Mouse (Mus musculus) limb, embryonic 12.5 days (tissue): Measurements from ENCODE around the gene Txnrd1. TPM values are rescaled to one million over a fixed set of nuclear protein-coding genes. Genes with fewer than 3 reads are reported as not detected.

Source experiments
- ATAC-seq: fragments of 200-750 bp; cut with Nextera tagmentation; 2 replicates; pipeline ENCODE4 v1.8.0; 2017; ENCODE audit warnings: low read depth, moderate TSS enrichment; ENCODE audit not compliant: insufficient number of reproducible peaks, insufficient read depth, low FRiP score, low TSS enrichment
- H3K27ac ChIP-seq: fragments of 300-500 bp; sonication (generic); 2 replicates; pipeline ENCODE4 v1.5.1; 2016; ENCODE audit warnings: mild to moderate bottlenecking, moderate library complexity
- H3K27me3 ChIP-seq: fragments of 300-500 bp; sonication (generic); 2 replicates; pipeline ENCODE4 v1.6.1; 2016; ENCODE audit warnings: mild to moderate bottlenecking, moderate library complexity
- H3K36me3 ChIP-seq: fragments of 300-500 bp; sonication (generic); 2 replicates; pipeline ENCODE4 v1.6.1; 2016; ENCODE audit warnings: mild to moderate bottlenecking, moderate library complexity
- H3K4me1 ChIP-seq: fragments of 300-500 bp; sonication (generic); replicated peaks from 2 replicates; pipeline ENCODE4 v1.6.1; 2016
- H3K4me2 ChIP-seq: fragments of 300-500 bp; sonication (generic); 2 replicates; pipeline ENCODE4 v1.6.1; 2016; ENCODE audit warnings: mild to moderate bottlenecking, moderate library complexity
- H3K4me3 ChIP-seq: fragments of 300-500 bp; sonication (generic); replicated peaks from 2 replicates; pipeline ENCODE4 v1.5.1; 2016; ENCODE audit warnings: mild to moderate bottlenecking
- H3K9ac ChIP-seq: fragments of 300-500 bp; sonication (generic); replicated peaks from 2 replicates; pipeline ENCODE4 v1.6.1; 2016; ENCODE audit warnings: mild to moderate bottlenecking, moderate library complexity
- H3K9me3 ChIP-seq: fragments of 300-500 bp; sonication (generic); 2 replicates; pipeline ENCODE4 v1.6.1; 2016; ENCODE audit warnings: mild to moderate bottlenecking, moderate library complexity
- WGBS: fragments of 180-500 bp; shearing (Covaris S2); methylation state at CpG from one replicate; pipeline ENCODE4 v1.1.7; 2016; 5-methylcytosine and 5-hydroxymethylcytosine counted together
- polyA plus RNA-seq: library from polyadenylated mRNA; unstranded; fragments of >200 nt; fragmentation: Nextera tagmentation; extraction: Ambion mirVana; gene quantifications from 2 replicates; pipeline ENCODE4 v1.2.1, GENCODE M21; 2016

The Txnrd1 gene
- 149 TPM in 2 replicates for polyA plus RNA-seq

DNA sequence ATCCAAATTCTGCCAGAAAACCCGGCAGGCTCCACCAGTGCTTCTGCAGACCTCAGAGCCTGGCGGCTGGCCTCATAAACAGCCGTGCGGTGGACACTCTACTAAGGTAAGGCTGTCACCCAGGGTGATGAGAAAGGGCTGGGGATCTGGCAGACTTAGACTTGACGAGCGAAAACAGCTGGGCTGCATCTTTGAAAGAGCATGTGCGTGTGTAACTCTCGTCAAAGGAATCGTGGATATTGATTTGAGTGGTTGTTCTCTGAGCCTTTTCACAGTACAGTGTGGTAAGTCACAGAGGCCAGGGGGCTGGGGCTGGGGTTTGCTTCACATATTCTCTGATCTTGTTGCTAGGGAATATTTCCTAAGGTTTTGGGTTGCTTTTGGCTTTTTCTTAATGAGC lies at the start of gene Txnrd1:
Gene Txnrd1 (plus strand): TSS at position 26 of the 400 bp plus-strand sequence.
- 0 out of 2 replicates have a peak, but pooled peaks cover 4% of the 10 kb centered on the region for H3K27me3 ChIP-seq
- H3K4me1 ChIP-seq, result peaks cover 10% of the 10 kb centered on the region
- no peak within 1 kb of the TSS for H3K9ac ChIP-seq
- no peaks in the 10 kb centered on the region for H3K9me3 ChIP-seq
- no peaks in the 10 kb centered on the region for H3K36me3 ChIP-seq
- H3K4me3 ChIP-seq, result no peak within 1 kb of the TSS
- 34% methylated on average over 9 of the region's 9 CpGs for WGBS
- no peak within 1 kb of the TSS for H3K27ac ChIP-seq
- no peak within 1 kb of the TSS for H3K4me2 ChIP-seq
- ATAC-seq, result no peak

DNA sequence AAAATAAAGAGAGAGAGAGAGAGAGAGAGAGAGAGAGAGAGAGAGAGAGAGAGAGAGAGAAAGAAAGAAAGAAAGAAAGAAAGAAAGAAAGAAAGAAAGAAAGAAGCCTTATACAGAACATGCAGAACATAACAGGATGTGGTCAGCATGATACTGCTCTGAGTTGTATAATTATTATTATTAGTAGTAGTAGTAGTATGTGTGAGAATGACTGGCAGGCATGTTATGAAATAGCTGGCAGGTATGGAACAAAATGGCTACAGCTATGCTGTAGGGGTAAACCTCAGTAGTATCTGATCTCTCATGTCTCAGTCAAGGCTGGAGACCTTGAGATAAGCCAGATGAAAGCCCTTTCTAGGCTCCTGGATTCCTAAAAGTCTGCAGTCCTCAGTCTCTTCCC lies 44.6 kb upstream of the Txnrd1 start:
- ATAC-seq, result no peak
- no peak overlapping the region for H3K9ac ChIP-seq
- H3K4me1 ChIP-seq, result no peaks in the 10 kb centered on the region
- no peak overlapping the region for H3K27ac ChIP-seq
- H3K9me3 ChIP-seq, result peaks cover 5% of the 10 kb centered on the region; the same call in 1 of the 2 replicates
- H3K36me3 ChIP-seq, result no peaks in the 10 kb centered on the region
- H3K27me3 ChIP-seq, result no peaks in the 10 kb centered on the region
- H3K4me2 ChIP-seq, result no peak overlapping the region
- H3K4me3 ChIP-seq, result no peak overlapping the region

DNA sequence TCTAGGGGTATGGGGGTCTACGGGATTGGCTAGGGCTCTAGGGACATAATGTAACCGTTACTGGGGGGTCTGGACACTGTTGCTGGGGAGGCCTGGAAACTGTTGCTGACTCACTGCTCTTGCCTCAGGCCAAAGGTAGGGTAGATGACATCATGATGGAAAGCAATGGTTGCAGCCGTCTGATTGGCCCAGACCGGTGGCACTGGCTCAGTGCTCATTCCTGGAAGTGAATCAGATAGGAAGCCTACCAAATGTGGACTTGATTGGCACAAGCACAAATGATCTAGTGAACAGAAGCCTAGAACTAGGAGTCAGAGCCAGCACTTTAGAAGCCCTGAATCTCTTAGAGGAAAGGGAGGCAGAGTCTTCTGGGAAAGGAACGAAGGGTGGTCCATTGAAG lies 43.2 kb upstream of the Txnrd1 start:
- Histone ChIP-seq H3K4me1 (peaks cover under 1% of the 10 kb centered on the region; the same call in 1 of the 2 replicates), H3K36me3 (no peaks in the 10 kb centered on the region), H3K4me3 (no peak overlapping the region), H3K9me3 (peaks cover 5% of the 10 kb centered on the region; the same call in 1 of the 2 replicates), H3K27me3 (no peaks in the 10 kb centered on the region), H3K27ac (no peak overlapping the region), H3K4me2 (no peak overlapping the region), H3K9ac (no peak overlapping the region)
- 86% methylated on average over 5 of the region's 5 CpGs for WGBS
- ATAC-seq, result no peak

DNA sequence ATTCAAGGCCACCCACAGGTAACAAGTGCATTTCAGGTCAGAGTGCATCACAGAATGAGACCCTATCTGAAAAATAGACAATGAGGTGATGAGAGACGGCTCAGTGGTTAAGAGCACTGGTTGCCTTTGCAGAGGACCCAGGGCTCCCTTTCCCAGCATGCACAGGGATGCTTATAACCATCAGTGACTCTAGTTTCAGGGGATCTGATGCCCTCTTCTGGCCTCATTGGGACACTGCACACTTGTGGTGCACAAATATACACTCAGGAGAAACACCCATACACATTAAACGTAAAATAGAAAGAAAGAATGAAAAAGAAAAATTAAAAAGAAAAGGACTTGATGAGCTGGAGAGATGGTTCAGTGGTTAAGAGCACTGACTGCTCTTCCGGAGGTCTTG lies 42.0 kb upstream of the Txnrd1 start:
- Histone ChIP-seq H3K36me3 (no peaks in the 10 kb centered on the region), H3K27me3 (no peaks in the 10 kb centered on the region), H3K4me3 (no peak overlapping the region), H3K9ac (no peak overlapping the region), H3K9me3 (peaks cover 5% of the 10 kb centered on the region; the same call in 1 of the 2 replicates), H3K4me1 (peaks cover 10% of the 10 kb centered on the region; the same call in 1 of the 2 replicates), H3K27ac (no peak overlapping the region), H3K4me2 (no peak overlapping the region)
- 94% methylated on average over 3 of the region's 3 CpGs for WGBS
- no peak for ATAC-seq

DNA sequence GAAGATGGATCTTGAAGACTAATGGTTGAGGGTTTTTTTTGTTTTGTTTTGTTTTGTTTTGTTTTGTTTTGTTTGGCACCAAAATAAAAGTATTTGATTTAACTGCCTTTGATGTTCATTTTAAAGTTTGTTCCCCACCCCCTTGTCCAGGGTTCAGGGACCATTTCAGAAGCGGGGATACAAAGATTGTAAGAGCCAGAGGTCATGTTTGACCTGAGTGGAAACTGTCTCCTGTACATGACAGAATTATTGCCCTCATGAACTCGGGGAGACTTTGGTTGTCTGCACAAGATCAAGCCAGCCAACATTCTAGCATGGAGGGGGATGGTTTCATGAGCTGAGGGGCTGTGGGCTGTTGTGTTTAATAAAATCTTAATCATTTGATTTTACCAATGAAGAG lies 41.4 kb upstream of the Txnrd1 start:
- H3K4me2 ChIP-seq, result no peak overlapping the region
- 56% methylated on average over 2 of the region's 2 CpGs for WGBS
- no peak for ATAC-seq
- H3K4me3 ChIP-seq, result no peak overlapping the region
- H3K27me3 ChIP-seq, result no peaks in the 10 kb centered on the region
- no peak overlapping the region for H3K27ac ChIP-seq
- no peak overlapping the region for H3K9ac ChIP-seq
- peaks cover 12% of the 10 kb centered on the region; the same call in 1 of the 2 replicates for H3K4me1 ChIP-seq
- H3K9me3 ChIP-seq, result peaks cover 5% of the 10 kb centered on the region; the same call in 1 of the 2 replicates
- H3K36me3 ChIP-seq, result no peaks in the 10 kb centered on the region

DNA sequence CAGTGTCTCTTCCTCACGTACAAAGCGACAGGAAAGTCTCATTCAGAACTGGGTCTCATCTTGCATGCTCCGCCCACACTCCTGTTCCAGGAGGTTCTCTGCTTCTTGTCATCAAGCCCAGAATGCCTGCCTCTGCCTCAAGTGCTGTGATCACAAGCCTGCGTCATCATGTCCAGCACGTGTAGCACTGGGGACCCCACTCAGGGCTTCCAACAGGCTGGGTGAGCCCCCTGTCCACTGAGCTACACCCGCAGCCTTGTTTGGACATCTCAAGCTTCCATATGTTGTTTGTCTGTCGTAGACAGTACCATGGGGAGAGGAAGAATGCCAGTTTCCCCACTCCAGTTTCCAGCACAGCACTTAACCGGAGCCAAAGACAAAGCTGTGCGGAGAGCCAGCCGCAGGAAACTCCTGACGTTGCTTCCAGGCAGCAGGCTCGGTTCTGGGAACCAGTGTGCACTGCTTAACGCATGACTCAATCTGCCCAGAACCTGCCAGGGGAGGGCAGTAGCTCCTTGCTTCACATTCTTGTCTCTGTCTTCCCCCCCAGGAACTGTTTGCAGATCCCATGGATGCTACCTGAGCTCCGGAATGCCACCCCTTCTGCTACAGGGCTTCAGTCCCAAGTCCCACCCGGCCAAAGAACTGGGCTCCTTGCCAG lies 38.5 kb upstream of the Txnrd1 start:
- no peak overlapping the region for H3K9ac ChIP-seq
- H3K4me1 ChIP-seq, result peaks cover 12% of the 10 kb centered on the region; the same call in 1 of the 2 replicates
- WGBS, result 45% methylated on average over 15 of the region's 15 CpGs
- ATAC-seq, result peak; percentile 59; the same call in 1 of the 2 replicates
- no peaks in the 10 kb centered on the region for H3K27me3 ChIP-seq
- H3K27ac ChIP-seq, result no peak overlapping the region
- no peaks in the 10 kb centered on the region for H3K36me3 ChIP-seq
- H3K9me3 ChIP-seq, result peaks cover 5% of the 10 kb centered on the region; the same call in 1 of the 2 replicates
- H3K4me3 ChIP-seq, result no peak overlapping the region
- H3K4me2 ChIP-seq, result peak overlapping the region; percentile 34

DNA sequence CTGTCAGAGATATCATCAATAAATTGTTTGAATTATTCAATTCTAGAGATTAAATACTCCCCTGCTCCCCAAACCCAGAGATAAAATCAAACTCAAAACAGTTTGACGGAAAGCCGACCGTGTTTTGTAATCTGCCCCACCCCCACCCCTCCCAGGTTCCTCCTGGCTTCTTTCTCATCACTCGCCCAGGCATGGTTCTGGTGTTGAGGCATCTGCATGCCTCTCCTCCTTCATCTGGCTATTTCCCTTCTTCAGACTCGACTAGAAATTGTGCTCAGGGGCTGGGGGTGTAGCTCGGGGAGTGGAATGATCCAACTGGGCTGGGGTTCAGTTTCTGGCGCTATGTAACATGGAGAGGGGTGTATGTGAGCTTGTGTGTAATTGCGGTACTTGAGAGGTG lies 38.0 kb upstream of the Txnrd1 start:
- no peak for ATAC-seq
- H3K9ac ChIP-seq, result no peak overlapping the region
- H3K27me3 ChIP-seq, result no peaks in the 10 kb centered on the region
- H3K4me1 ChIP-seq, result peaks cover 12% of the 10 kb centered on the region; the same call in 1 of the 2 replicates
- H3K9me3 ChIP-seq, result peaks cover 5% of the 10 kb centered on the region; the same call in 1 of the 2 replicates
- H3K4me2 ChIP-seq, result peak overlapping the region; percentile 34
- peak overlapping the region; percentile 31; the same call in 1 of the 2 replicates for H3K27ac ChIP-seq
- no peaks in the 10 kb centered on the region for H3K36me3 ChIP-seq
- WGBS, result 50% methylated on average over 8 of the region's 8 CpGs
- no peak overlapping the region for H3K4me3 ChIP-seq

DNA sequence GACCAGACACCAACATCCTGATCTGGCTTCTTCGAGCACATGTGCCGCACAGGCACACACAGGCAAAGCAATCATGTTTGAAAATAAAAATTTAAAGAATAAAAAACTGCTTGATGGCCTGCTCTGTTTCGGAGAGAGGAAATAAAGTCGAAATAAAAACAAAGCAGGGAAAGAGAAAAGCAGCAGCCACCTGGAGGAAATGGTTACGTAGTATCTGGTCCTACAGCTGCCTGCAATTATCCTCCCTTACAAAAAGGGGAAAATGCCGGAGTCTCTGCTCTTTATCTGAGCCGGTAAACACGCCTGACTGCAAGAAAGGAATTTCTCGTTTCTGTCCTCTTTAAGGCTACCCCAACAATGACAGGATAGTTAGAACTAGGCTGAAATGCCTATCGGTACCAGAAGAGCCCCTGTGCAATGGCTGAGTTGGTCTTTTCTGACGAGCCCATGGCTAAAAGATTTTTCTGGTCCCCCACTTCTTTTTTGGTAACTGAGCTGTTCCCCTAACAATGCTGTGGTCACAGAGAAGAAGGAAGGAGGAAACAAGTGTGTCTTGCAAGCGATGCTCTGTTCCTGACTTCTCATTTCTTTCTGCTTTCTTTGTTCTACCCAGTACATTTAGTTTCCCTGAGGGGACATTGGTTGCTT lies 37.2 kb upstream of the Txnrd1 start:
- 43% methylated on average over 12 of the region's 12 CpGs for WGBS
- H3K4me2 ChIP-seq, result no peak overlapping the region
- no peak overlapping the region for H3K9ac ChIP-seq
- peak overlapping the region; percentile 66 for H3K27ac ChIP-seq
- H3K27me3 ChIP-seq, result no peaks in the 10 kb centered on the region
- no peaks in the 10 kb centered on the region for H3K36me3 ChIP-seq
- peaks cover 12% of the 10 kb centered on the region; the same call in 1 of the 2 replicates for H3K4me1 ChIP-seq
- no peak overlapping the region for H3K4me3 ChIP-seq
- no peak for ATAC-seq
- H3K9me3 ChIP-seq, result peaks cover 3% of the 10 kb centered on the region; the same call in 1 of the 2 replicates

DNA sequence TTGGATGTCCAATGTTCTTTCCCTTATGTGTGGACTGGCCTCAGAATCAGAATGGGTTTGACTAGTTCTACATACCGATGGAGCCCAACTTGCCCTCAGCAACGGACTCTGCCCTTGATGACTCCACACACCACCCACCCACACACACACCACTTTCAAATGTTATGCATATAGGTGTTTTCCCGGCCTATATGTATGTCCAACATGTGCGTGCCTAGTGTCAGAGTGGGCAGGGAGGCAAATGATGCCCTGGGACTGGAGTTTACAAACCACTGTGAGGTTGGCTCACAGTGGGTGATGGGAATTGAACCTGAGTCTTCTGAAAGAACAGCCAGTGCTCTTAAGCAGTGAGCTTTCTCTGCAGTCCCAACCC lies 36.6 kb upstream of the Txnrd1 start:
- Histone ChIP-seq H3K9ac (no peak overlapping the region), H3K4me3 (no peak overlapping the region), H3K9me3 (no peaks in the 10 kb centered on the region), H3K27me3 (no peaks in the 10 kb centered on the region), H3K27ac (peak overlapping the region; percentile 66; the same call in 1 of the 2 replicates), H3K4me2 (no peak overlapping the region), H3K36me3 (no peaks in the 10 kb centered on the region), H3K4me1 (peaks cover 12% of the 10 kb centered on the region; the same call in 1 of the 2 replicates)
- WGBS, result 88% methylated on average over 4 of the region's 4 CpGs
- no peak for ATAC-seq

DNA sequence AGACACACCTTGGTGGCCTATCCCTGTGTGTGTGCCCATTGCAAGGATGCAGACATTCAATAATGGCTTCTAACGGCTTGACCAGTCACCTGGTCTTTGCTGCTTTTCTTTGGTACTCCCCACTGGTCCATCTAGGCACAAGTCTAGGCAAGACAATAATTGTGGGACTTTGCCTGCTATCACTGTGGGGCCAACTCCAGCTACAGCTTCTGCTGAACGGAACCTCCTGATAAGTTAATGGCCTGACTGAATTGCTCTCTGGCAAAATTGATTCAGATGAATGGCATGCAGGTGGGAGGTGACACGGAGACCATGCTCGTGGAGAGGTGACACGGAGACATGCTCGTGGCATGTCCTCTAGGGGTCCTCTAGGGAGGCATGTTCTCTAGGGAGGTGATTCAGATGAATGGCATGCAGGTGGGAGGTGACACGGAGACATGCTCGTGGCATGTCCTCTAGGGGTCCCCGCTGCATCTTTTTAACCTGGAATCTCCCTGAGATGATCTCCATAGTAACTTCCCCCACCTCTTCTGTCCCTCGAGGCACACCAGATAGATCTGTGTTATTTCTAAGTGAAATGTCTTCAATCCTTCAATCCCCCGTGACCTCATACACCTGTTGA lies 35.3 kb upstream of the Txnrd1 start:
- Histone ChIP-seq H3K4me1 (peaks cover 12% of the 10 kb centered on the region; the same call in 1 of the 2 replicates), H3K9me3 (no peaks in the 10 kb centered on the region), H3K27ac (no peak overlapping the region), H3K4me3 (no peak overlapping the region), H3K9ac (no peak overlapping the region), H3K4me2 (no peak overlapping the region), H3K27me3 (no peaks in the 10 kb centered on the region), H3K36me3 (no peaks in the 10 kb centered on the region)
- ATAC-seq, result no peak
- 60% methylated on average over 11 of the region's 11 CpGs for WGBS

DNA sequence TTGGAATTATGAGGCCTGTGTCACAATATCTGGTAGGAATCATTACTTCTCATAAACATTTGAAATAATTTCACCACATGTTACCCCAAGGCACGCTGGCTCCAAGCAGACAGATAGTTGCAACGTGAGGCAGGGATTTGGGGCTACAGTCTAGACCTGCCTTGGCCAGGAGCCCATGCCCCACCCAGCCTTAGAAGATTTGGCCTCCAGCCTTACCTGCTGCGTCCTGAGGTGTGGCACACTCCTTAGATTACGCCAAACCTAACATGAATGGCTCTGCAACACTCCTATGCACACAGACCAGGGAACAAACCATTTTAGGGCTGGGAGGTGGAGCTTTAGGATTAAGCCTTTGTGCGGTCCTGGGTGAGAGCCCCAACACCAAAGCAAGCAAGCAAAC lies 33.7 kb upstream of the Txnrd1 start:
- Histone ChIP-seq H3K4me1 (peaks cover 12% of the 10 kb centered on the region; the same call in 1 of the 2 replicates), H3K4me2 (no peak overlapping the region), H3K4me3 (no peak overlapping the region), H3K9me3 (no peaks in the 10 kb centered on the region), H3K36me3 (no peaks in the 10 kb centered on the region), H3K27ac (no peak overlapping the region), H3K9ac (no peak overlapping the region), H3K27me3 (no peaks in the 10 kb centered on the region)
- ATAC-seq, result no peak
- WGBS, result 78% methylated on average over 5 of the region's 5 CpGs
